Mouse (Mus musculus): ENCODE data around the gene Hfe. TPM values are rescaled to one million over a fixed set of nuclear protein-coding genes. Genes with fewer than 3 reads are reported as not detected.
A peak's percentile ranks its signal among the peaks of the same experiment; 100 is the strongest.

Gene Hfe
- polyA plus RNA-seq, 1 experiment from 2014 or later: 5.2 TPM

DNA sequence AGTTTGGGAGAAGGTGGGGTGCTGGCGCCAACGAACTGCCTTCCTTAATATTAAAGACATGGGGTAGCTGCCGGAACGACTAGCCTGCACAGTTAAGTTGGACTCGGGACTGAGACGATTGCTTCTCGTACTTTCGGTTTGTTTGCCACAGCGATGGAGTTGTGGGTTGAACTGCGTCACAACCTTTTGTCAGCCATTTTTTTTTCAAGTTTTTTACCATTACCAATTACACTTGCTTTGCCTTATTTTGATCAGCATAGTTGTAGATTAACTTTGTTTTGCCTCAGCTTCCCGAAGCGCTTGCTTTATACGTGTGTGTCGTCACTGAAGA lies 29.2 kb upstream of the Hfe start:
- DNase-seq (ENCODE audit: low spot score): no peak
- Histone ChIP-seq H3K36me3 (no peaks in the 10 kb centered on the region), H3K9me3 (no peaks in the 10 kb centered on the region), H3K4me1 (peaks cover 9% of the 10 kb centered on the region; the same call in 1 of the 2 replicates), H3K4me3 (peak overlapping the region; percentile 65), H3K27me3 (ENCODE audit: insufficient read depth, poor library complexity, severe bottlenecking) (no peaks in the 10 kb centered on the region), H3K27ac (peak overlapping the region; percentile 93)
- WGBS: under 1% methylated on average over 14 of the region's 14 CpGs

GRCm38 (mm10) chr13:23739069-23739921 lies 28.6 kb upstream of the Hfe start:
- Histone ChIP-seq H3K4me3 (peak overlapping the region; percentile 65), H3K27me3 (ENCODE audit: insufficient read depth, poor library complexity, severe bottlenecking) (no peaks in the 10 kb centered on the region), H3K36me3 (no peaks in the 10 kb centered on the region), H3K27ac (peak overlapping the region; percentile 93), H3K9me3 (no peaks in the 10 kb centered on the region), H3K4me1 (peaks cover 6% of the 10 kb centered on the region; the same call in 1 of the 2 replicates)
- peak; percentile 96 for DNase-seq (ENCODE audit: low spot score)
- WGBS: under 1% methylated on average over 39 of the region's 39 CpGs

DNA sequence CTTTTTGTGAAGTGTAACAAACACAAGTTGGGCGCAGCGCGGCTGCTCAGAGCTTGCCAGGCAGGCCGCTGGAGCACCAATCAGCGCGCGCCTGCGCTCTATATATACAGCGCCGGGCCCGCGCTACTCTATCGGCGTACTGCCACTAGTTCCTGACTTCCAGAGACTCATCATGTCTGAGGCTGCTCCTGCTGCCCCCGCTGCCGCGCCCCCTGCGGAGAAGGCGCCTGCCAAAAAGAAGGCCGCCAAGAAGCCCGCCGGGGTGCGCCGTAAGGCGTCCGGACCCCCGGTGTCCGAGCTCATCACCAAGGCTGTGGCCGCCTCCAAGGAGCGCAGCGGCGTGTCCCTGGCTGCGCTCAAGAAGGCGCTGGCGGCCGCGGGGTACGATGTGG lies 28.0 kb upstream of the Hfe start, which contains the start of gene Hist1h1c:
TSS of gene Hist1h1c (plus strand) at position 132 of the 392 bp plus-strand sequence.
- under 1% methylated on average over 38 of the region's 38 CpGs for WGBS
- H3K4me1 ChIP-seq: peaks cover 5% of the 10 kb centered on the region; the same call in 1 of the 2 replicates
- DNase-seq (ENCODE audit: low spot score): peak; percentile 96
- no peaks in the 10 kb centered on the region for H3K27me3 ChIP-seq (ENCODE audit: insufficient read depth, poor library complexity, severe bottlenecking)
- no peaks in the 10 kb centered on the region for H3K9me3 ChIP-seq
- peak within 1 kb of the TSS; percentile 93 for H3K27ac ChIP-seq
- H3K36me3 ChIP-seq: no peaks in the 10 kb centered on the region
- H3K4me3 ChIP-seq: peak within 1 kb of the TSS; percentile 65

DNA sequence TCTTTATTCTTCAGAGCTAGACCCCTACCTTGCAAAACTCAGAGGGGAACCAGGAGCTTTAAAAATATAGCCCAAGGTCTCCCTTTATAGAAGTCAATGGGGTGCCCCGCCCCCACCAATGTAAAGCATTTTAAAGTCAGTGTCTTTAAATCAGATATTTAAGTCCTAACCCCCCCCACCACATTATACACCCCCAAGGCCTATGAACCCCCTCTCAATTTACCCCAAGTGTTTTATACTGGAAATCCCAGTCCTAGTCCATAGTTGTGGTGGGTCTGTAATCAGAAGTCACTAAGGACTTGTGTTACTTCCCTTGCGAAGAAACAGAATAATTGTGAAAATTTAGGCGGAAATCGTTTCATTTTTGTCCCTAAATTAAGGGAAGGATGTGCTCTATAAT lies 27.4 kb upstream of the Hfe start:
- Histone ChIP-seq H3K27ac (peak overlapping the region; percentile 93), H3K4me1 (peaks cover 5% of the 10 kb centered on the region; the same call in 1 of the 2 replicates), H3K4me3 (peak overlapping the region; percentile 65), H3K27me3 (ENCODE audit: insufficient read depth, poor library complexity, severe bottlenecking) (no peaks in the 10 kb centered on the region), H3K36me3 (no peaks in the 10 kb centered on the region), H3K9me3 (no peaks in the 10 kb centered on the region)
- DNase-seq (ENCODE audit: low spot score): no peak
- WGBS: 27% methylated on average over 4 of the region's 4 CpGs

- WGBS: 86% methylated on average over 5 of the region's 5 CpGs
- Histone ChIP-seq H3K4me3 (no peak overlapping the region), H3K36me3 (no peaks in the 10 kb centered on the region), H3K4me1 (peaks cover 5% of the 10 kb centered on the region; the same call in 1 of the 2 replicates), H3K27me3 (ENCODE audit: insufficient read depth, poor library complexity, severe bottlenecking) (no peaks in the 10 kb centered on the region), H3K9me3 (no peaks in the 10 kb centered on the region), H3K27ac (peak overlapping the region; percentile 93; the same call in 1 of the 2 replicates)
- DNase-seq (ENCODE audit: low spot score): no peak
Measured at GRCm38 (mm10) chr13:23737091-23737490, 26.4 kb upstream of the Hfe start.

DNA sequence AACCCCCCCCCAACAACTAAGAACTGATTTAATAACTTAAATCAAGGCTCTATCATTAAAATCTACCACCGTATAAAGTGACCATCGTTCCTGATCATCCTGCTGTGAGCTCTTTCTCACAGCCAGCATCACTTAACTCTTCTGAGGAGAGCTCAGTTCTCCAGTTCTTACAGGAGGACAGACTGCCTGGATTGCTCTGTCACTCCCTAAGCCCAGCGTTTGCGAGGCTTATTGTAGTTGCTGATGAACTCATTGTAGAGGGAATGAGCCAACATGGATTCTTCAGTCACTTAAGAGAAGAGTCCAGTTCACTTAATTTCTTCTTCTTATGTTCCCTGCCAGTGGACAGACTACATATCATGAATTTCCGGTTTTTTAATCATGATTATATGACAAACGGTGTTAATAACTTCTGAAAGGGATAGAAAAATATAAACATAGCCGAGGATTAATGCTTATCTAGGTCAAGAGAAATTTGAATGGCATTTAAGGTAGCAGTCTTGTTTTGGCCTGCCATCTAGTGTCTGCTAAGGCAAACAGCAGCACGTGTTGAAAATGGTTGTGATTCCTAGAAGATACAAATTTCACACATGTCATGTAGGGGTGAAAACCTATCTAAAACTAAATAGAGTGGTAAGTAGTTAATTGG lies 21.6 kb upstream of the Hfe start:
- H3K36me3 ChIP-seq: no peaks in the 10 kb centered on the region
- H3K4me1 ChIP-seq: peaks cover 4% of the 10 kb centered on the region
- no peak overlapping the region for H3K27ac ChIP-seq
- H3K27me3 ChIP-seq (ENCODE audit: insufficient read depth, poor library complexity, severe bottlenecking): no peaks in the 10 kb centered on the region
- H3K4me3 ChIP-seq: no peak overlapping the region
- no peaks in the 10 kb centered on the region for H3K9me3 ChIP-seq
- no peak for DNase-seq (ENCODE audit: low spot score)
- 23% methylated on average over 8 of the region's 8 CpGs for WGBS

DNA sequence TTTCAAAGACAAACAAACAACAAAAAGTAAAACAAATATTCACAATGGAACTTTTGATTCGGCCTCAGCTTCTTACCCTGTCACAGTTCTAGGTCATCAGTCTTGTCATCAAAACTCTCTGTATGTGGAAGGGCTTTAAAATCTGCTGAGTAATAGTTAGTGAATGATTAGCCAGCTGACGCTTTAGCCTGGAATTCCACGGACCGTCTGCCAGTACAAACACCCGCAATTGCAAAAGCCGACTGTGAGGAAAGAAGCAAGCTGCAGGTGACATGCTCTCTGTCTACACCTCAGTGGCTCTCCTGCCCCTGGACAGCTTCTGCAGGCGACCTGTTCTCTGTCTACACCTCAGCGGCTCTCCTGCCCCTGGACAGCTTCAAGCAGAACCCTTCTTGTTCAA lies 19.8 kb upstream of the Hfe start:
- peak; percentile 82 for DNase-seq (ENCODE audit: low spot score)

DNA sequence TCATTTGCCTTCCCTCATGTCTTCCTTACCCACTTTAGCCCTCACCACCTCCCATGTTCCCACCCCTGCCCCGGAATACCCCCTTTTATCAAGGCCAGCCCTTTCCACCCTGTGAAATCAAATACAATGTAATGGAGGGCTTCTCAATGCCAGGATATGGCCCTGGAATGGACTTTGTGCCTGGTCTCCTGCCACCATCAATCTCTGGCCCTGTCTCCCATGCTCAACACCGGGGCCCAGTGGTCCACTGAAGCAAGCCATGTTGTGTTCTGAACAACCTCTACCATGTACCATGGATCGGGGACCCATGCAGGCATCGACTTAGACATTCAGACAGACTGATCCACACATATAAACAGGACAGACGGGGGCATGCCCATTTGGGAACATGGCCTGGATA lies 19.1 kb upstream of the Hfe start:
- 92% methylated on average over 5 of the region's 5 CpGs for WGBS
- DNase-seq (ENCODE audit: low spot score): no peak
- Histone ChIP-seq H3K27me3 (ENCODE audit: insufficient read depth, poor library complexity, severe bottlenecking) (no peaks in the 10 kb centered on the region), H3K4me3 (no peak overlapping the region), H3K4me1 (peaks cover 8% of the 10 kb centered on the region), H3K27ac (no peak overlapping the region), H3K36me3 (no peaks in the 10 kb centered on the region), H3K9me3 (no peaks in the 10 kb centered on the region)

More for the DNA sequence above, 19.8 kb upstream of the Hfe start:
- H3K27me3 ChIP-seq (ENCODE audit: insufficient read depth, poor library complexity, severe bottlenecking): no peaks in the 10 kb centered on the region
- H3K27ac ChIP-seq: no peak overlapping the region; the same call in 1 of the 2 replicates
- peaks cover 4% of the 10 kb centered on the region for H3K4me1 ChIP-seq
- WGBS: 20% methylated on average over 8 of the region's 8 CpGs
- no peaks in the 10 kb centered on the region for H3K9me3 ChIP-seq
- H3K36me3 ChIP-seq: no peaks in the 10 kb centered on the region
- no peak overlapping the region for H3K4me3 ChIP-seq

DNA sequence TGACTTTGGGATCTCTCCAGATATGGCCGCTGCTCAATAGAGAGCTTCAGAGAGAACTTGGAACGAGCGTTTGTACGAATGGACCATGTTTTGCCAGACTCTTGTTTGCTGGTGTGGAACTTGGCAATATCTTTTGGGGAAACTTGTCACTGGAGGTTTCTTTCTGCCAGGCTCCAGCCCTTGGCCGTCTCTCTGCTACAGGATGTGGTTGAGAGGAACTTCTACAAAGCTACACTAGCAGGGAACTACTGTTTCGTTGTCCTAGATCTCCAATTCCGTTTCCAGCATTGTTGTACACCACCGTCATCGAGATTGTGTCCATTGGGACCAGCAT lies 18.5 kb upstream of the Hfe start:
- no peak for DNase-seq (ENCODE audit: low spot score)
- Histone ChIP-seq H3K27me3 (ENCODE audit: insufficient read depth, poor library complexity, severe bottlenecking) (no peaks in the 10 kb centered on the region), H3K4me1 (peaks cover 13% of the 10 kb centered on the region), H3K4me3 (no peak overlapping the region), H3K9me3 (no peaks in the 10 kb centered on the region), H3K27ac (no peak overlapping the region), H3K36me3 (no peaks in the 10 kb centered on the region)
- 91% methylated on average over 9 of the region's 9 CpGs for WGBS

DNA sequence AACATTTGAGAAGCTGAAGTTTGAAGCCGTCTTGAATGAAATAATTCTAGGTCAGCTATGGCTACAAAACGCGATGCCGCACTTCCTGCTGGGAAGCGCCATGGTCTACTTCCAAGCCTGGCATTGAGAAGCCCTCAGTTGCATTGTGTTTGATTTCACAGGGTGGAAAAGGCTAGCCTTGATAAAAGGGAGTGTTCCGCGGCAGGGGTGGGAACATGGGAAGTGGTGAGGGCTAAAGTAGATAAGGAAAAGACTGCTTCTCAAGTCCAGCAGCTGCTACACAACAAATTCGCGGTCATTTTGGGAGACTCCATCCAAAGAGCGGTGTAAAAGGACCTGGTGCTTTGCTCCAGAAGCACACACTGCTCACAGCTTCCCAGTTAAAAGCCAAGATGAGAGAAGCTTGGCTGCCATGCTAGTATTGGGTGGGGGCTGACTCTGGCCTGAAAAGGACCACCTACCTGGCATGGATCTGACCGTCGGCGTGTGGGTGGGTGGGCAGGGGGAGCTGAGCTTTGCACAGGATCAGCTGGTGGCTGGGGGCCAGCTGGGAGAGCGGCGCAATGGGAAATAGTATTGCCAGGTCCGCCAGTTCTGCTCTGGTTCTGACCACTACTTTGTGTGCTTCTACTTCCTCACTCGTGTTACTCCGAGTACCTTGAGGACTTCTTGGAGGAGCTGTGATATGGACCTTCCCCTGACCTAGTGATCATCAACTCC lies 18.0 kb upstream of the Hfe start:
- H3K9me3 ChIP-seq: no peaks in the 10 kb centered on the region
- no peak overlapping the region for H3K4me3 ChIP-seq
- H3K27ac ChIP-seq: no peak overlapping the region
- H3K27me3 ChIP-seq (ENCODE audit: insufficient read depth, poor library complexity, severe bottlenecking): no peaks in the 10 kb centered on the region
- 71% methylated on average over 18 of the region's 18 CpGs for WGBS
- no peak for DNase-seq (ENCODE audit: low spot score)
- no peaks in the 10 kb centered on the region for H3K36me3 ChIP-seq
- peaks cover 18% of the 10 kb centered on the region for H3K4me1 ChIP-seq

DNA sequence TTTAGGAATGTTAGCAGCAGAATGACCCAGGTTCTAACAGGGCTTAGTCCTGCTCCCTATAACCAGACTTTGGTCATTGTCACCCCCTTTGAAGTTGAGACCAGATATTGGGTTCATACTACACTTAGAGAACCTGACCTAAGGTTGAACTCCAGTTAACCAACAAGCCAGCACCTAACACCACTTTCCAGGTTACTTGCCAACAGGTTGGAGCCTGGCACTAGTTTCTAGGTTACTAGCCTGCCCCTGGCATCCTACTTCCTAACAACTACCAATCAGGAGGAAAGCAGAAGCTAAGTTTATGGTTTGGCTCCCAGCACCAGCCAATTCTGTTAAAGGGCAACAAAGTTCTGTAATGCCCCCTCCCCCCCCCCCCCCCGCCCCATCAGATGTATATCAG lies 14.6 kb upstream of the Hfe start:
- Histone ChIP-seq H3K27ac (peak overlapping the region; percentile 73; the same call in 1 of the 2 replicates), H3K4me1 (peaks cover 15% of the 10 kb centered on the region), H3K27me3 (ENCODE audit: insufficient read depth, poor library complexity, severe bottlenecking) (no peaks in the 10 kb centered on the region), H3K36me3 (no peaks in the 10 kb centered on the region), H3K9me3 (no peaks in the 10 kb centered on the region), H3K4me3 (no peak overlapping the region)
- DNase-seq (ENCODE audit: low spot score): no peak
- 63% methylated on average over 1 of the region's 1 CpGs for WGBS

DNA sequence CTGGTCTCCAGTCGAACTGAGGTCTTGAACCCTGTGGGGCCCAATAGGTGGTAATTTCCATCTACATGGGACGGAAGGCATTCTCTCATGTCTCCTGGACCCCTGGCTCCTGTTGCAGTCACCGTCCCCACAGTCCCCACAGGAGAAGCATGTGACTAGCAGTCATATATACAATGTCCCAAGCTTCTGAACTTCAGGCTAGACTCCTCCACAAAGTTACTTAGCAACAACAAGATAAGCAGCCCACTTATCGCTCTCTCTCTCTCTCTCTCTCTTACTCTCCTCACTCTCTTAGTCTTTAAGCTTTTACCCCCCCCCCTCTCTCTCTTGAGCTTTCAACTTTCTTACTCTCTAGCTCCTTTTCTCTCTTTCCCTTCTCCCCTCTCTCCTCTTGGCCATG lies 13.6 kb upstream of the Hfe start:
- Histone ChIP-seq H3K27me3 (ENCODE audit: insufficient read depth, poor library complexity, severe bottlenecking) (no peaks in the 10 kb centered on the region), H3K36me3 (no peaks in the 10 kb centered on the region), H3K9me3 (no peaks in the 10 kb centered on the region), H3K4me1 (peaks cover 15% of the 10 kb centered on the region), H3K4me3 (no peak overlapping the region), H3K27ac (peak overlapping the region; percentile 73; the same call in 1 of the 2 replicates)
- 42% methylated on average over 4 of the region's 4 CpGs for WGBS
- DNase-seq (ENCODE audit: low spot score): no peak
